Mouse (Mus musculus) cerebellum, adult 2 months (tissue): ENCODE data around the gene Zmat5. TPM values are rescaled to one million over a fixed set of nuclear protein-coding genes. Genes with fewer than 3 reads are reported as not detected.

ENCODE experiments used
- DNase-seq, 2 experiments: peaks; one replicate each; pipeline ENCODE4 v3.0.0; 2021
- H3K27ac ChIP-seq: fragments of 200-500 bp; 2 replicates; pipeline ENCODE4 v1.5.1; 2012; ENCODE audit warnings: low read length, control low read depth, inconsistent platforms; ENCODE audit not compliant: insufficient read depth
- H3K27me3 ChIP-seq: fragments of 200-500 bp; 2 replicates; pipeline ENCODE4 v1.6.1; 2012; ENCODE audit warnings: inconsistent platforms, mild to moderate bottlenecking, low read length, moderate library complexity; ENCODE audit not compliant: control insufficient read depth, insufficient read depth
- H3K4me1 ChIP-seq: fragments of 200-500 bp; 2 replicates; pipeline ENCODE4 v1.6.1; 2011; ENCODE audit warnings: low read length; ENCODE audit not compliant: control insufficient read depth, insufficient read depth
- H3K4me3 ChIP-seq: fragments of 200-500 bp; replicated peaks from 2 replicates; pipeline ENCODE3; 2011; ENCODE audit warnings: mild to moderate bottlenecking, low read depth, low read length, control low read depth; ENCODE audit not compliant: insufficient read depth
- CTCF ChIP-seq: fragments of 200-500 bp; IDR thresholded peaks from 2 replicates; pipeline ENCODE4 v1.5.1; 2011; ENCODE audit warnings: low read depth, mild to moderate bottlenecking, control low read depth, low read length, moderate library complexity, borderline replicate concordance; ENCODE audit not compliant: insufficient read depth
- POLR2A ChIP-seq: fragments of 200-500 bp; IDR thresholded peaks from 2 replicates; pipeline ENCODE4 v1.6.1; 2011; ENCODE audit warnings: low read length, control low read depth, borderline replicate concordance; ENCODE audit not compliant: insufficient read depth
- WGBS: fragments of 180-500 bp; shearing (Covaris S2); methylation state at CpG from one replicate; pipeline ENCODE4 v1.1.7; 2018; 5-methylcytosine and 5-hydroxymethylcytosine counted together
- polyA plus RNA-seq: library from polyadenylated mRNA; depleted of rRNA; stranded (reverse); fragments of >200 nt; gene quantifications from 2 replicates; pipeline ENCODE4 v1.2.3, GENCODE M21; 2012; rRNA removed

Gene Zmat5
- polyA plus RNA-seq, 1 experiment = 63.2 TPM

- no peak overlapping the region for H3K27ac ChIP-seq
- DNase-seq = no peak
- TF ChIP-seq CTCF = no peak
- TF ChIP-seq POLR2A = no peak
- H3K4me3 ChIP-seq = no peak overlapping the region
- WGBS = 87% methylated on average over 6 of the region's 6 CpGs
- H3K4me1 ChIP-seq = no peaks in the 10 kb centered on the region
- no peaks in the 10 kb centered on the region for H3K27me3 ChIP-seq
Measured at GRCm38 (mm10) chr11:4769881-4770280, 65.4 kb downstream of the Zmat5 start.

GRCm38 (mm10) chr11:4771756-4772155 lies 67.3 kb downstream of the Zmat5 start:
- no peaks in the 10 kb centered on the region for H3K27me3 ChIP-seq
- no peak for DNase-seq
- no peak overlapping the region for H3K4me3 ChIP-seq
- WGBS = 77% methylated on average over 7 of the region's 7 CpGs
- TF ChIP-seq CTCF = no peak
- no peak for TF ChIP-seq POLR2A
- no peak overlapping the region for H3K27ac ChIP-seq
- no peaks in the 10 kb centered on the region for H3K4me1 ChIP-seq

GRCm38 (mm10) chr11:4772925-4773324 lies 68.4 kb downstream of the Zmat5 start:
- 12% methylated on average over 3 of the region's 3 CpGs for WGBS
- no peak overlapping the region for H3K4me3 ChIP-seq
- no peaks in the 10 kb centered on the region for H3K4me1 ChIP-seq
- no peak for TF ChIP-seq POLR2A
- peak; percentile 60; the same call in 1 of the 2 replicates for TF ChIP-seq CTCF
- peak; percentile 61 to 73 for DNase-seq
- no peaks in the 10 kb centered on the region for H3K27me3 ChIP-seq
- H3K27ac ChIP-seq = no peak overlapping the region

- Histone ChIP-seq H3K4me1 (no peaks in the 10 kb centered on the region), H3K27ac (no peak overlapping the region), H3K27me3 (no peaks in the 10 kb centered on the region), H3K4me3 (no peak overlapping the region)
- DNase-seq = no peak
- TF ChIP-seq POLR2A = no peak
- no peak for TF ChIP-seq CTCF
- 87% methylated on average over 3 of the region's 3 CpGs for WGBS
Measured at GRCm38 (mm10) chr11:4780927-4781326, 76.4 kb downstream of the Zmat5 start.

- H3K4me1 ChIP-seq = no peaks in the 10 kb centered on the region
- no peaks in the 10 kb centered on the region for H3K27me3 ChIP-seq
- H3K27ac ChIP-seq = no peak overlapping the region
- H3K4me3 ChIP-seq = no peak overlapping the region
- DNase-seq = no peak
- no peak for TF ChIP-seq CTCF
- no peak for TF ChIP-seq POLR2A
- WGBS = 87% methylated on average over 3 of the region's 3 CpGs
Measured at GRCm38 (mm10) chr11:4783116-4783515, 78.6 kb downstream of the Zmat5 start.

GRCm38 (mm10) chr11:4784629-4785142 lies 80.2 kb downstream of the Zmat5 start:
- Histone ChIP-seq H3K4me3 (no peak overlapping the region), H3K27ac (no peak overlapping the region), H3K27me3 (no peaks in the 10 kb centered on the region), H3K4me1 (no peaks in the 10 kb centered on the region)
- 68% methylated on average over 5 of the region's 5 CpGs for WGBS
- no peak for DNase-seq
- TF ChIP-seq CTCF = no peak
- no peak for TF ChIP-seq POLR2A

Other genes with a start within 250 kb of the Zmat5 start
- gene Mtmr3, start 109.8 kb upstream of the Zmat5 start, polyA plus RNA-seq = 44.4 and 44.9 TPM in 2 replicates
- not detected in 2 replicates for gene Gm11032, start 84.6 kb upstream of the Zmat5 start, polyA plus RNA-seq
- 14.8 and 16.7 TPM in 2 replicates for gene Ascc2, start 66.9 kb upstream of the Zmat5 start, polyA plus RNA-seq
- gene Uqcr10, start 336 bp upstream of the Zmat5 start, polyA plus RNA-seq = 1,309 and 1,338 TPM in 2 replicates
- gene Cabp7, start 42.1 kb downstream of the Zmat5 start, polyA plus RNA-seq = 114 and 129 TPM in 2 replicates
- gene Nf2, start 144.9 kb downstream of the Zmat5 start, polyA plus RNA-seq = 50.2 and 52.3 TPM in 2 replicates
- 70.4 and 75.9 TPM in 2 replicates for gene Nipsnap1, start 169.3 kb downstream of the Zmat5 start, polyA plus RNA-seq
- gene Thoc5, start 190.6 kb downstream of the Zmat5 start, polyA plus RNA-seq = 49.6 and 56.8 TPM in 2 replicates
- gene Nefh, start 243.4 kb downstream of the Zmat5 start, polyA plus RNA-seq = 197 and 273 TPM in 2 replicates